Comparison of ENCODE assay signal across 8 mouse cellular contexts in genomic region chr9:108819495-108819894, GRCm38 (mm10). TPM values are rescaled to one million over a fixed set of nuclear protein-coding genes. Genes with fewer than 3 reads are reported as not detected.
DNase-seq lines count a peak whose midpoint lies in the region; ATAC-seq and TF ChIP-seq lines count a peak whose summit lies in the region.

No protein-coding gene starts in this region.

- TF ChIP-seq EP300 in liver, embryonic 14.5 days (IDR thresholded peaks at IDR 0.05; ENCODE audit: low read depth): no peak

- H3K9me3 ChIP-seq in embryonic facial prominence, embryonic 10.5 days: no peaks in the 10 kb centered on the region
- H3K9me3 ChIP-seq in liver, embryonic 14.5 days (ENCODE audit: control insufficient read depth, low read length): no peaks in the 10 kb centered on the region

- CTCF ChIA-PET in Patski (lab: Charles Lee): interaction anchor here (0.7 to 1.7 kb wide), 6 partner anchors 12 to 71 kb away, joined by 3 to 6 read pairs (median 4); partner anchors contain the start of gene Nckipsd

- peak; percentile 62 for DNase-seq in cerebellum, adult 8-10 months
- peak; percentile 66 to 69 for DNase-seq in left cerebral cortex, postnatal 14 days (ENCODE audit: low spot score in 2 of 2)
- DNase-seq in left cerebral cortex, adult 11 months (ENCODE audit: low spot score): no peak
- no peak for DNase-seq in Patski (ENCODE audit: low read depth, low spot score)
- DNase-seq in embryonic facial prominence, embryonic 10.5 days (ENCODE audit: low spot score): peak; percentile 56
- no peak for DNase-seq in liver, embryonic 14.5 days (ENCODE audit: low read depth in 3 of 3, low spot score in 3 of 3)
- peak; percentile 79 for DNase-seq in testis, postnatal 10 days (ENCODE audit: low spot score)

- peaks cover 40% of the 10 kb centered on the region for H3K36me3 ChIP-seq in embryonic facial prominence, embryonic 10.5 days (replicated peaks)
- peaks cover 1% of the 10 kb centered on the region for H3K36me3 ChIP-seq in liver, embryonic 14.5 days (replicated peaks; ENCODE audit: control insufficient read depth, insufficient read depth, low read depth)

- peaks cover 13% of the 10 kb centered on the region for H3K27me3 ChIP-seq in Patski
- peaks cover 23% of the 10 kb centered on the region for H3K27me3 ChIP-seq in embryonic facial prominence, embryonic 10.5 days (replicated peaks; ENCODE audit: low read depth, poor library complexity, severe bottlenecking)
- peaks cover 19% of the 10 kb centered on the region for H3K27me3 ChIP-seq in liver, embryonic 14.5 days (ENCODE audit: control insufficient read depth, insufficient read depth, low read length)

- H3K4me2 ChIP-seq in liver, embryonic 14.5 days (ENCODE audit: low read depth): no peak overlapping the region

- intact Hi-C loops in left cerebral cortex, postnatal 14 days (cut with DNase I): no loop called here

- WGBS in embryonic facial prominence, embryonic 10.5 days: 64% methylated on average over 3 of the region's 3 CpGs
- WGBS in liver, embryonic 14.5 days (ENCODE audit: insufficient replicate concordance): 40% methylated on average over 3 of the region's 3 CpGs

- peaks cover 7% of the 10 kb centered on the region; the same call in 1 of the 2 replicates for H3K4me1 ChIP-seq in embryonic facial prominence, embryonic 10.5 days
- no peaks in the 10 kb centered on the region for H3K4me1 ChIP-seq in liver, embryonic 14.5 days (replicated peaks; ENCODE audit: control insufficient read depth in 2 of 2, insufficient read depth in 2 of 2, low read length in 1 of 2)

- ATAC-seq in cerebellum, adult (ENCODE audit: insufficient number of reproducible peaks, low FRiP score, low TSS enrichment): no peak
- peak; percentile 35 for ATAC-seq in Patski
- no peak for ATAC-seq in liver, embryonic 14.5 days (ENCODE audit: insufficient read depth)

- in situ Hi-C loops in Patski (cut with MboI; ENCODE audit: low pct_unique_long_range_greater_than_20kb): no loop called here

- H3K9ac ChIP-seq in liver, embryonic 14.5 days (replicated peaks): no peak overlapping the region

- H3K27ac ChIP-seq in embryonic facial prominence, embryonic 10.5 days (replicated peaks): no peak overlapping the region
- H3K27ac ChIP-seq in liver, embryonic 14.5 days: no peak overlapping the region

- TF ChIP-seq CTCF in Patski (IDR thresholded peaks at IDR 0.05): no peak
- peak; percentile 78 for TF ChIP-seq CTCF in liver, embryonic 14.5 days (IDR thresholded peaks at IDR 0.05; ENCODE audit: low read depth)

- no peak overlapping the region for H3K4me3 ChIP-seq in embryonic facial prominence, embryonic 10.5 days
- no peak overlapping the region for H3K4me3 ChIP-seq in liver, embryonic 14.5 days (ENCODE audit: insufficient read depth in 1 of 2, low read depth in 2 of 2, low read length in 2 of 2)

- POLR2A ChIA-PET in Patski (lab: Charles Lee): no interaction called here

RNA-seq across cellular contexts. Expression of gene Celsr3, which starts 6.6 kb away (rescaled TPM):
- 10 to 100 TPM; 50.7 to 55.3 TPM for total RNA-seq in left cerebral cortex, postnatal 14 days (2021)
- 0.06 TPM for polyA plus RNA-seq in Patski (2021)
- polyA plus RNA-seq in embryonic facial prominence, embryonic 10.5 days (2016; fragmentation: Nextera tagmentation; extraction: Ambion mirVana): 1.6 and 1.7 TPM in 2 replicates
- polyA plus RNA-seq in liver, embryonic 14.5 days (2012; rRNA removed): 0.19 and 0.27 TPM in 2 replicates
- polyA plus RNA-seq in liver, embryonic 14.5 days (2014; fragmentation: Nextera tagmentation; extraction: Ambion mirVana): 0.01 and 0.06 TPM in 2 replicates

RNA-seq across cellular contexts. Expression of gene Nckipsd, which starts 11.3 kb away (rescaled TPM):
- total RNA-seq in left cerebral cortex, postnatal 14 days (2021): 10 to 100 TPM; 39.1 to 44.7 TPM
- polyA plus RNA-seq in Patski (2021): 15.9 TPM
- polyA plus RNA-seq in embryonic facial prominence, embryonic 10.5 days (2016; fragmentation: Nextera tagmentation; extraction: Ambion mirVana): 14.8 and 15.0 TPM in 2 replicates
- 3.4 and 4.0 TPM in 2 replicates for polyA plus RNA-seq in liver, embryonic 14.5 days (2012; rRNA removed)
- polyA plus RNA-seq in liver, embryonic 14.5 days (2014; fragmentation: Nextera tagmentation; extraction: Ambion mirVana): 3.2 TPM in 2 replicates

RNA-seq across cellular contexts. Expression of gene Slc26a6, which starts 33.6 kb away (rescaled TPM):
- total RNA-seq in left cerebral cortex, postnatal 14 days (2021): 10 to 100 TPM; 30.4 to 33.2 TPM
- polyA plus RNA-seq in Patski (2021): 7.8 TPM
- 13.3 and 14.0 TPM in 2 replicates for polyA plus RNA-seq in embryonic facial prominence, embryonic 10.5 days (2016; fragmentation: Nextera tagmentation; extraction: Ambion mirVana)
- polyA plus RNA-seq in liver, embryonic 14.5 days (2012; rRNA removed): 4.1 and 4.6 TPM in 2 replicates
- 5.9 and 7.0 TPM in 2 replicates for polyA plus RNA-seq in liver, embryonic 14.5 days (2014; fragmentation: Nextera tagmentation; extraction: Ambion mirVana)

RNA-seq across cellular contexts. Expression of gene Ip6k2, which starts 35.9 kb away (rescaled TPM):
- total RNA-seq in left cerebral cortex, postnatal 14 days (2021): 100 to 1,000 TPM; 149 to 153 TPM
- polyA plus RNA-seq in Patski (2021): 89.9 TPM
- 94.0 and 103 TPM in 2 replicates for polyA plus RNA-seq in embryonic facial prominence, embryonic 10.5 days (2016; fragmentation: Nextera tagmentation; extraction: Ambion mirVana)
- 27.7 and 29.2 TPM in 2 replicates for polyA plus RNA-seq in liver, embryonic 14.5 days (2012; rRNA removed)
- polyA plus RNA-seq in liver, embryonic 14.5 days (2014; fragmentation: Nextera tagmentation; extraction: Ambion mirVana): 10.4 and 11.7 TPM in 2 replicates

Comparison
In these comparisons a context has a peak if more than half of its experiments do, and no peak if none do; other contexts are left out.
1. DNase-seq: peak in cerebellum, adult 8-10 months (single experiment), left cerebral cortex, postnatal 14 days (2 of 2), embryonic facial prominence, embryonic 10.5 days (single experiment) and testis, postnatal 10 days (single experiment); none in left cerebral cortex, adult 11 months (single experiment), Patski (single experiment) and liver, embryonic 14.5 days (0 of 3).